Mouse (Mus musculus): ENCODE data around the gene Lman1l. TPM values are rescaled to one million over a fixed set of nuclear protein-coding genes. Genes with fewer than 3 reads are reported as not detected.

Gene Lman1l
- polyA plus RNA-seq, 1 experiment from 2014 or later, result not detected

GRCm38 (mm10) chr9:57656631-57657350 is 36.2 kb upstream of the Lman1l start:
- no peak overlapping the region for H3K27ac ChIP-seq (replicated peaks)
- H3K4me3 ChIP-seq (ENCODE audit: low read depth, low read length), result no peak overlapping the region
- H3K4me1 ChIP-seq (replicated peaks; ENCODE audit: control insufficient read depth, insufficient read depth), result no peaks in the 10 kb centered on the region
- no peaks in the 10 kb centered on the region for H3K9me3 ChIP-seq (ENCODE audit: control insufficient read depth, low read length)
- no peak for ATAC-seq (ENCODE audit: low FRiP score, low TSS enrichment)
- no peak for TF ChIP-seq EP300 (optimal IDR thresholded peaks at IDR 0.05)
- no peak for TF ChIP-seq CTCF (IDR thresholded peaks at IDR 0.05; ENCODE audit: low read depth)
- no peak overlapping the region for H3K4me2 ChIP-seq (replicated peaks; ENCODE audit: low read depth)
- no peaks in the 10 kb centered on the region for H3K36me3 ChIP-seq (ENCODE audit: control insufficient read depth, insufficient read depth, low read length)
- H3K27me3 ChIP-seq (ENCODE audit: control insufficient read depth, insufficient read depth, low read length), result no peaks in the 10 kb centered on the region
- H3K9ac ChIP-seq (ENCODE audit: low read length), result no peak overlapping the region
- DNase-seq (ENCODE audit: low spot score), result no peak
- 84% methylated on average over 19 of the region's 19 CpGs for WGBS

GRCm38 (mm10) chr9:57655749-57656148 is 35.2 kb upstream of the Lman1l start:
- H3K9me3 ChIP-seq (ENCODE audit: control insufficient read depth, low read length), result no peaks in the 10 kb centered on the region
- no peak overlapping the region for H3K9ac ChIP-seq (ENCODE audit: low read length)
- ATAC-seq (ENCODE audit: low FRiP score, low TSS enrichment) (peak; percentile 79), DNase-seq (ENCODE audit: low spot score) (peak; percentile 92)
- H3K4me2 ChIP-seq (replicated peaks; ENCODE audit: low read depth), result peak overlapping the region; percentile 44
- H3K27ac ChIP-seq (replicated peaks), result no peak overlapping the region
- TF ChIP-seq EP300 (optimal IDR thresholded peaks at IDR 0.05) (no peak), CTCF (IDR thresholded peaks at IDR 0.05; ENCODE audit: low read depth) (peak; percentile 98)
- H3K36me3 ChIP-seq (ENCODE audit: control insufficient read depth, insufficient read depth, low read length), result no peaks in the 10 kb centered on the region
- no peaks in the 10 kb centered on the region for H3K27me3 ChIP-seq (ENCODE audit: control insufficient read depth, insufficient read depth, low read length)
- WGBS, result 3% methylated on average over 11 of the region's 11 CpGs
- no peaks in the 10 kb centered on the region for H3K4me1 ChIP-seq (replicated peaks; ENCODE audit: control insufficient read depth, insufficient read depth)
- no peak overlapping the region for H3K4me3 ChIP-seq (ENCODE audit: low read depth, low read length)

GRCm38 (mm10) chr9:57654966-57655365 is 34.4 kb upstream of the Lman1l start:
- WGBS, result 71% methylated on average over 1 of the region's 1 CpGs
- H3K27ac ChIP-seq (replicated peaks), result no peak overlapping the region
- ATAC-seq (ENCODE audit: low FRiP score, low TSS enrichment) (no peak), DNase-seq (ENCODE audit: low spot score) (no peak)
- H3K4me3 ChIP-seq (ENCODE audit: low read depth, low read length), result no peak overlapping the region
- no peaks in the 10 kb centered on the region for H3K4me1 ChIP-seq (replicated peaks; ENCODE audit: control insufficient read depth, insufficient read depth)
- no peak overlapping the region for H3K4me2 ChIP-seq (replicated peaks; ENCODE audit: low read depth)
- no peak overlapping the region for H3K9ac ChIP-seq (ENCODE audit: low read length)
- no peak for TF ChIP-seq EP300 (optimal IDR thresholded peaks at IDR 0.05)
- no peak for TF ChIP-seq CTCF (IDR thresholded peaks at IDR 0.05; ENCODE audit: low read depth)
- H3K36me3 ChIP-seq (ENCODE audit: control insufficient read depth, insufficient read depth, low read length), result no peaks in the 10 kb centered on the region
- H3K9me3 ChIP-seq (ENCODE audit: control insufficient read depth, low read length), result no peaks in the 10 kb centered on the region
- H3K27me3 ChIP-seq (ENCODE audit: control insufficient read depth, insufficient read depth, low read length), result no peaks in the 10 kb centered on the region

GRCm38 (mm10) chr9:57653283-57653682 is 32.7 kb upstream of the Lman1l start, which contains the start of gene Csk:
TSS of gene Csk (minus strand) at chr9:57653631.
- no peaks in the 10 kb centered on the region for H3K27me3 ChIP-seq (ENCODE audit: control insufficient read depth, insufficient read depth, low read length)
- no peak within 1 kb of the TSS; the same call in 1 of the 2 replicates for H3K9ac ChIP-seq (ENCODE audit: low read length)
- H3K4me3 ChIP-seq (ENCODE audit: low read depth, low read length), result no peak within 1 kb of the TSS
- H3K4me1 ChIP-seq (replicated peaks; ENCODE audit: control insufficient read depth, insufficient read depth), result no peaks in the 10 kb centered on the region
- 56% methylated on average over 5 of the region's 5 CpGs for WGBS
- no peak within 1 kb of the TSS for H3K27ac ChIP-seq (replicated peaks)
- no peaks in the 10 kb centered on the region for H3K36me3 ChIP-seq (ENCODE audit: control insufficient read depth, insufficient read depth, low read length)
- DNase-seq (ENCODE audit: low spot score) (no peak), ATAC-seq (ENCODE audit: low FRiP score, low TSS enrichment) (no peak)
- TF ChIP-seq CTCF (IDR thresholded peaks at IDR 0.05; ENCODE audit: low read depth) (no peak), EP300 (optimal IDR thresholded peaks at IDR 0.05) (no peak)
- no peak within 1 kb of the TSS for H3K4me2 ChIP-seq (replicated peaks; ENCODE audit: low read depth)
- H3K9me3 ChIP-seq (ENCODE audit: control insufficient read depth, low read length), result no peaks in the 10 kb centered on the region

GRCm38 (mm10) chr9:57652855-57653254 is 32.3 kb upstream of the Lman1l start:
- no peak overlapping the region for H3K9ac ChIP-seq (ENCODE audit: low read length)
- 52% methylated on average over 3 of the region's 3 CpGs for WGBS
- H3K36me3 ChIP-seq (ENCODE audit: control insufficient read depth, insufficient read depth, low read length), result no peaks in the 10 kb centered on the region
- no peaks in the 10 kb centered on the region for H3K27me3 ChIP-seq (ENCODE audit: control insufficient read depth, insufficient read depth, low read length)
- no peaks in the 10 kb centered on the region for H3K4me1 ChIP-seq (replicated peaks; ENCODE audit: control insufficient read depth, insufficient read depth)
- H3K4me3 ChIP-seq (ENCODE audit: low read depth, low read length), result no peak overlapping the region
- DNase-seq (ENCODE audit: low spot score) (no peak), ATAC-seq (ENCODE audit: low FRiP score, low TSS enrichment) (no peak)
- H3K27ac ChIP-seq (replicated peaks), result no peak overlapping the region
- no peaks in the 10 kb centered on the region for H3K9me3 ChIP-seq (ENCODE audit: control insufficient read depth, low read length)
- TF ChIP-seq EP300 (optimal IDR thresholded peaks at IDR 0.05), result no peak
- TF ChIP-seq CTCF (IDR thresholded peaks at IDR 0.05; ENCODE audit: low read depth), result no peak
- no peak overlapping the region for H3K4me2 ChIP-seq (replicated peaks; ENCODE audit: low read depth)

- ATAC-seq (ENCODE audit: low FRiP score, low TSS enrichment) (no peak), DNase-seq (ENCODE audit: low spot score) (no peak)
- no peaks in the 10 kb centered on the region for H3K36me3 ChIP-seq (ENCODE audit: control insufficient read depth, insufficient read depth, low read length)
- no peak overlapping the region for H3K9ac ChIP-seq (ENCODE audit: low read length)
- no peak overlapping the region for H3K4me2 ChIP-seq (replicated peaks; ENCODE audit: low read depth)
- no peak overlapping the region for H3K4me3 ChIP-seq (ENCODE audit: low read depth, low read length)
- no peak overlapping the region for H3K27ac ChIP-seq (replicated peaks)
- no peaks in the 10 kb centered on the region for H3K9me3 ChIP-seq (ENCODE audit: control insufficient read depth, low read length)
- H3K4me1 ChIP-seq (replicated peaks; ENCODE audit: control insufficient read depth, insufficient read depth), result no peaks in the 10 kb centered on the region
- TF ChIP-seq EP300 (optimal IDR thresholded peaks at IDR 0.05), result no peak
- no peak for TF ChIP-seq CTCF (IDR thresholded peaks at IDR 0.05; ENCODE audit: low read depth)
- WGBS, result 75% methylated on average over 9 of the region's 9 CpGs
- H3K27me3 ChIP-seq (ENCODE audit: control insufficient read depth, insufficient read depth, low read length), result no peaks in the 10 kb centered on the region
These were observed 31.8 kb upstream of the Lman1l start for GRCm38 (mm10) chr9:57652351-57652750.
